Mouse (Mus musculus) hindlimb bud, embryonic 11.5 days (tissue): ENCODE data around the gene Abcc5.

Experiments
- DNase-seq: peaks from one replicate; pipeline ENCODE4 v3.0.0-alpha.2; 2012; ENCODE audit warnings: low read depth, low spot score; ENCODE audit errors: extremely low spot score

Gene Abcc5

DNA sequence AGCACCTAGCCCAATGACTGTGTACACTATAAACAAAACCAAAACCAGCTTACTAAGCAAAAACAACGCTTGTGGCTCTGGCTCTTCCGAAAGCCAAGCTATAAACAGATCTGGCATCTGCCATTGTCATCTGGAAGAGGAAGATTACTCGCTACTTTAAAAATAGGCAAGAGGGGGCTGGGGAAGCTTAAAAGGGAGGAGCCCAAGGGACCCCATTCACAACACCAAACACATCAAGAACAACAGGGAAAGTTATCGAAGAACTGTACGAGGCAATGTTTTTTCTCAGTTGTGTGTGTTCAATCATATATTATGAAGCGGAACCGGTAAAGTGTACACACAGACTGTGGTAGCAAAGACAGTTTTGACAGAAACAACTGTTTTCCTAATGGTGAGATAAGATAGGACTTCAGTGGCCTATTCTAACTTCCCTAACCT, 1.9 kb downstream of the Abcc5 start:
- DNase-seq, result no peak

DNA sequence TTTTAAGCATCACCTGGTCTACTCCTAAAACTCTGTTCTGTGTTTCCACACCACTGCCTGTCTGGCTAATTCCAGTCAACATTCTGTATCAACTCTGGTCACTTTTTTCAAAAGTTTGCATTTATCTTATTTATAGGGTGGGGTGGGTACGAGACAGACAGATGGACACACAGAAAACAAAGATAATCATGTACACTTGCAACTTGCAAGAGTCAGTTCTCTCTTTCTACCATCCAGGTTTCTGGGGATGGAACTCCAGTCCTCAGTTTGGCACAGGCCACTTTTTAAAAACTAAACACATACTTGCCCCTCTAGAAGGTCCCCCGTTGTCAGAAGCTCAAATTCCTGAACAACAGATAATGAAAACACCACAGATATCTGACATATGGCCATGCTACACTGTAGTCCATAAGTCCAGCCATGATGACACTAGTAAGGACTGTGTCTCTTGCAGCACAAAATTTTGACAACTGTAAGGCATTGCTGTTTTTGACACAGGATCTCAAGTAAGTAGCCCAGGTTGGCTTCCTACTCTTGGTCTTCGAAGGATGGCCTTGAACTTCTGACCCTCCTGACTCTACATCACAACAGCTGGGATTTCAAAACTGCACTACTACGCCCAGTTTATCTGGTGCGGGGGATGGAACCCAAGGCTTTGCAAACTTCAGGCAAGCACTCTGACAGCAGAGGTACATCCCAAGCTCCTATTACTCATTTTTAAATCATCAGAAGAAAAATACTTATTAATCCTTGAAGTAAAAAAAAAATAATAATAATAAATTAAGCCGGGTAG, 3.1 kb downstream of the Abcc5 start:
- DNase-seq, result no peak

DNA sequence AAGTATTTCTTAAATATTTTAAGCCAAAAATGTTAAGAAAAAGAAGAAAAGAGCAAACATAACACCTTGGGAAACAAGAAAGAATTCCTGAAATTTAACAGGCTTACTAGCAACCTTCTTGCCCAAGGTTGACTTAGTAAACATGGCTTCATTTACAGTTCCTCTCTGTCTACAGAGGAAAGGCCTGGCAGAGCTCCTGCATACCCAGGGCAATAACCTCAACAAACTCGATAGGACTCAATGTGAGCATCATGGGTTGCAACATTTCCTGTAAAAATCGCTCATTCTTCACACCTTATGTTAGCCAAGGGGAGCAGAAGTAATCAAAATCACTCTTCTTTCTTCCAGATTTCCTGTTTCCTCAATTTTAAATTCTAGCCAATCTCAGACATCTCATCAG, 8.1 kb downstream of the Abcc5 start:
- DNase-seq, result no peak

- no peak for DNase-seq
Measured at GRCm38 (mm10) chr16:20416262-20416661, 9.9 kb downstream of the Abcc5 start.

- no peak for DNase-seq
Measured at GRCm38 (mm10) chr16:20415804-20416203, 10.4 kb downstream of the Abcc5 start.

DNA sequence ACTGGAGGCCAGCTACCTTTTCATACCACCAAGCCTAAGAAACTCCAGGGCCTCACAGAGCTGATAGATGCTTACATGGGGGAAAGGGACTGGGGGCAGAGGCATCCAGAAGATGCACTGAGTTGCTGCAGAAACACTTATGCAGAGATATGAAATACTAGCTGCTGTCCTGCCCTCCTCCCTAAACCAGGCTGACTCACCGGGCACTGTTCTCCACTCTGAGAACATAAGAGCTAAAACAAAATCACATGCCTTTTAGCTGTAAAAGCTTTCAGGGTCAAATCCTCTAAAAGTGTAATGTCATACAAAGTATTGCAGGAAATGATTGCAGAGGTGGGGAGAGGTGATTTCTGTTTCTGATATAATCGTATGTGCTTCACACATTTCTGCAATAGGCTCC, 11.0 kb downstream of the Abcc5 start:
- no peak for DNase-seq

DNA sequence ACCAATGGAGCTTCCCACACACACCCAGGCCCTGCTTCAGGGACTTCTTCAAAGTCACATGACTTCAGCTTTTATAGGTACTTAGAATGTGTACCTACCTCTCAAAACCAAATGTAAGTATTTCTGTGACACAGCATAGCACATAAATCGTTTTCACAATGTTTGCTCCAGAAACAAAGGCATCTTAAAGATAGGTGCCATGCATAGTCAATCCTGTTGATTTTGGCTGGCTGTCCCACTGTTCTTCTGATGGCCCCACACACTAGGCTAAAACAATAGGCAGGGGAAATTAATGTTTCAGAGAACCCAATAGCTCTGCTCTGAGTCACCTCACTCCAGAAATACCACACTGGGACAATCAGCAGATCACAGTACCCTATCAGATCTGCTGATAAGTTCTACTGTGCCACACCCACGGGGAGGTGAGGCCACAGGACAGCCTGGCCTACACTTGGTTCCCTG, 12.3 kb downstream of the Abcc5 start:
- no peak for DNase-seq

DNA sequence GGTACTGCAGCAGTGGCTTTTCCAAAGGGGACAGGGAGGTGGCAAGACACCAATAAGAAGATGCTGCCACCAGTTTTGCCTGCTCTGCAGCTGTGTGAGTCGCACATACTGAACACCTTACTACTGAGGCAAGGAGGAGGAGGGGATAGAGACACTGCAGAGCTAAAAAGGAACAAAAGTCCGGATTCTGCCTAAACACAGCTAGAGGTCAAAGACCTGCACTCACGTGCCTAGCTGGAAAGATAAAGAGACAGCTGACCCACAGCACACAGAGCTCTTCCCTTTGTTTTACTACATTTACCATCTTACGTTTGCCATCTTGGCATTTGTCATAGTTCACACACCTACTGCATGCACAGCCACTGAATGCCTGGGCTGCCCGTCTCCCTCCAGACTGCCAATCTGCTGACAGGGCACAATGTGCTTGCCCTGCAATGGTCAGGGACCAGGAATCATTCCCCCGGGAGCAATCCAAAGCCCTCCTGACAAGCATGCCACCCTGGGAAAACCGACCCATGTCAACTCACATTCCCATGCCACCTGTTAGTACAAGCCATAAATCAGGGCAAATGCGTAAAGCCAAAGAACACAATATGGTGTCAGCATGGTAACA, 14.1 kb downstream of the Abcc5 start:
- no peak for DNase-seq

- DNase-seq, result no peak
Measured at GRCm38 (mm10) chr16:20405335-20405734, 20.9 kb downstream of the Abcc5 start.

DNA sequence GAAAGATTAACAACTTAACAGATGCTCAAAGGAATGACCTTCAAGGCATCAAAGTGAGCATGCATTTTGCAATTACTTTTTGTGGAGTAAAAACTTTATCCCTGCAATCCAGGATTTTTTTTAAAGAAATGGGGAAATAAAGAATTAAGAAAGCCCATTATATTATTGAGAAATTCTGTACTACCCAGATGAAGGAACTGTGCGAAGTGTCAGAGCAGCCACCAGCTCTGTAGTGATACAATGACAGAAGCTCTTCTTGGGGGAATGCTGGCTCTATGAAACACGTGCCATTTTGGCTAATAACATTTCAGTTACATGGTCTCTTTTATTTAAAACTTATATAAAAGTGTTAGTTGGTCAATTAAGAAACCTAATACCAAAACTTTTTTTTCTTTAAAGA, 22.9 kb downstream of the Abcc5 start:
- DNase-seq, result no peak

- DNase-seq, result no peak
Measured at GRCm38 (mm10) chr16:20401592-20401991, 24.6 kb downstream of the Abcc5 start.

- DNase-seq, result no peak
Measured at GRCm38 (mm10) chr16:20400707-20401591, 25.2 kb downstream of the Abcc5 start.

DNA sequence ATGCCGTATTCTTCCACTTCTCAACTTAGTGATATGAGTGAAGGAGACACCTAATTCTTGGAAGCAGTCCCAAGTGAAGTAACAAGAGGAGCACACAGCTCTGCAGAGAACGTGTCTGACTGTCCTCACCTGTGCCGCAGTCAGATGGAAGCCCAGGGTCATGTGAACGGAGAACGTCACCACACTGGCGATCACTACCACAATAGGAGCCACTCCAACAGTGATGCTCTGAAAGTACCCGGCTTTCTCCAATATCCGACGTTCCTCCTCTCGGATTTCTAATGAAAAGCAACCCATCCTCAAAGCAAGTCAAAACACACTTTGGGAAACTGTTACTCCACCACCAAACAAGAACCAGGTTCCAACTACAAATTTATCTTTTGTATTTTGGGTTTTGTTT, 29.3 kb downstream of the Abcc5 start:
- DNase-seq, result no peak

GRCm38 (mm10) chr16:20395216-20395907, 30.8 kb downstream of the Abcc5 start:
- no peak for DNase-seq

DNA sequence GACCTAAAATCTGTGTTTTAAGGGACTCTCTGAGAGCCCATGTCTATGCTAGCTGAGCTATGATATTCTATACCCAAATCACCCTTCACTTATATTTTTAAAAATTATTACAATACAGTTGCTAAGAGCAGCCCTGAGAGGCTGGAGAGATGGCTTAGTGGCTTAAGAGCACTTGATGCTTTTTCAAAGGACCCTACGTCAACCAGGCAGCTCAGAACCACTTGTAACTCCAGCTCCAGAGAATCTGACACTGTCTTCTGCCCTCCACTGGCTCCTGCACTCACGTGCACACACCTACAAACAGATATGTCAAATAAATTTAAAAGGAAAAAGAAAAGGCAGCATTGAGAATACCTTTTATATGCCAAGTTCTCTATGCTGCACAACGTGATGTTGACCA, 34.4 kb downstream of the Abcc5 start:
- no peak for DNase-seq

GRCm38 (mm10) chr16:20390233-20390632, 36.0 kb downstream of the Abcc5 start:
- DNase-seq, result no peak

DNA sequence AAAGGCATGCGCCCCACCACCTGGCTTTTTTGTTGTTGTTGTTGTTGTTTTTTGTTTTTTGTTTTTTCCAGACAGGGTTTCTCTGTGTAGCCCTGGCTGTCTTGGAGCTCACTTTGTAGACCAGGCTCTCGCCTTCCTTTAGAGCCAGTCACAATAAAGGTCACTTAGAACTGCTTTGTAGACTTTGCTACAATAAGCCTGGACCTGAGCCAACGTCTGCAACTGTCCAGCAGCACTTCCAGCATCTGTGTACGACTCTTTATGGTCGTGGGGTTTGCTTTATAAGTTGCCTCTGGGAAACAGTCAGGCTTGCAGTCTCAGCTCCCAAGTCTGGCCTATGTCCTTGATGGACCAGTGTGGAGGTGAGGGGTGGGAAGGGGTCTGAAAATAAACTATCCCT, 45.2 kb downstream of the Abcc5 start:
- DNase-seq, result no peak

DNA sequence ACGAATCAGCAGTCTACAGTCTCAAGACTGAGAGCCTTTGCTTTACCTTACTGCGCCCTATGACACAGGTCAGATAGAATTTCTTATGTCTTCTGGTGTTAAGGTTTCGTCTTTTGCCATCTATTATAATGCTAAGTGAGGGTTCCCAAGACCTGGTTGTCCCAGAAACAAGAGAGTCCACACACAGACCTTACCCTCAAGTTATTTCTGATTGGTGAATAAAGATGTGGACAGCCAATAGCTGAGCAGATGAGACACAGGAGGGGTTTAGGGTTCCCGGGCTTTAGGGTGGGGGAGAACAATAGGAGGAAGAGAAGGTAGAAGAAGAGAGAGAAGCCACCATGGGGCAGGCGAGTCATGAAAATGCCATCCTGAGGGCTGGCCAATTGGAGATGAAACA, 50.9 kb downstream of the Abcc5 start:
- DNase-seq, result no peak

GRCm38 (mm10) chr16:20371731-20372130, 54.5 kb downstream of the Abcc5 start:
- DNase-seq, result no peak

GRCm38 (mm10) chr16:20368221-20368620, 58.0 kb downstream of the Abcc5 start:
- DNase-seq, result no peak

GRCm38 (mm10) chr16:20362121-20362520, 64.1 kb downstream of the Abcc5 start:
- DNase-seq, result no peak
